Mouse (Mus musculus): ENCODE measurements around the gene Olfr1418. TPM values are rescaled to one million over a fixed set of nuclear protein-coding genes. Genes with fewer than 3 reads are reported as not detected.
A peak's percentile ranks its signal among the peaks of the same experiment; 100 is the strongest.

The Olfr1418 gene
- polyA plus RNA-seq, 1 experiment from 2014 or later = not detected

- H3K9me3 ChIP-seq (replicated peaks; ENCODE audit: control insufficient read depth, low read length) = no peaks in the 10 kb centered on the region
- WGBS (ENCODE audit: insufficient replicate concordance) = 49% methylated on average over 6 of the region's 6 CpGs
Observed at GRCm38 (mm10) chr19:11814742-11815333, 46.0 kb downstream of the Olfr1418 start.

GRCm38 (mm10) chr19:11813649-11814048 is 47.2 kb downstream of the Olfr1418 start:
- H3K27ac ChIP-seq (ENCODE audit: low read length) = no peak overlapping the region
- peak; percentile 24; the same call in 1 of the 2 replicates for ATAC-seq (ENCODE audit: low read depth)

More at GRCm38 (mm10) chr19:11814742-11815333, 46.0 kb downstream of the Olfr1418 start:
- peaks cover 27% of the 10 kb centered on the region for H3K27me3 ChIP-seq (ENCODE audit: control insufficient read depth, insufficient read depth, low read depth, low read length)
- H3K27ac ChIP-seq (ENCODE audit: low read length) = no peak overlapping the region
- H3K9ac ChIP-seq (ENCODE audit: low read depth, low read length) = no peak overlapping the region
- H3K4me1 ChIP-seq (ENCODE audit: control insufficient read depth, low read depth, low read length) = no peaks in the 10 kb centered on the region; the same call in none of the 2 replicates
- H3K36me3 ChIP-seq (ENCODE audit: control insufficient read depth, insufficient read depth) = no peaks in the 10 kb centered on the region
- H3K4me2 ChIP-seq (ENCODE audit: low read depth, low read length) = no peak overlapping the region
- H3K4me3 ChIP-seq (ENCODE audit: low read depth, low read length) = no peak overlapping the region
- ATAC-seq (ENCODE audit: low read depth) = no peak

GRCm38 (mm10) chr19:11813136-11813535 is 47.7 kb downstream of the Olfr1418 start:
- Histone ChIP-seq H3K4me2 (ENCODE audit: low read depth, low read length) (no peak overlapping the region), H3K27me3 (ENCODE audit: control insufficient read depth, insufficient read depth, low read depth, low read length) (peaks cover 10% of the 10 kb centered on the region), H3K9ac (ENCODE audit: low read depth, low read length) (no peak overlapping the region), H3K4me1 (ENCODE audit: control insufficient read depth, low read depth, low read length) (no peaks in the 10 kb centered on the region), H3K27ac (ENCODE audit: low read length) (no peak overlapping the region), H3K9me3 (replicated peaks; ENCODE audit: control insufficient read depth, low read length) (no peaks in the 10 kb centered on the region), H3K36me3 (ENCODE audit: control insufficient read depth, insufficient read depth) (no peaks in the 10 kb centered on the region), H3K4me3 (ENCODE audit: low read depth, low read length) (no peak overlapping the region)
- ATAC-seq (ENCODE audit: low read depth) = no peak
- WGBS (ENCODE audit: insufficient replicate concordance) = 49% methylated on average over 4 of the region's 4 CpGs

More at GRCm38 (mm10) chr19:11813649-11814048, 47.2 kb downstream of the Olfr1418 start:
- Histone ChIP-seq H3K36me3 (ENCODE audit: control insufficient read depth, insufficient read depth) (no peaks in the 10 kb centered on the region), H3K4me3 (ENCODE audit: low read depth, low read length) (no peak overlapping the region), H3K9me3 (replicated peaks; ENCODE audit: control insufficient read depth, low read length) (no peaks in the 10 kb centered on the region), H3K4me2 (ENCODE audit: low read depth, low read length) (no peak overlapping the region), H3K9ac (ENCODE audit: low read depth, low read length) (no peak overlapping the region), H3K4me1 (ENCODE audit: control insufficient read depth, low read depth, low read length) (no peaks in the 10 kb centered on the region; the same call in 1 of the 2 replicates), H3K27me3 (ENCODE audit: control insufficient read depth, insufficient read depth, low read depth, low read length) (peaks cover 16% of the 10 kb centered on the region)
- WGBS (ENCODE audit: insufficient replicate concordance) = 21% methylated on average over 8 of the region's 8 CpGs

- no peak overlapping the region for H3K9ac ChIP-seq (ENCODE audit: low read depth, low read length)
- WGBS (ENCODE audit: insufficient replicate concordance) = 32% methylated on average over 5 of the region's 5 CpGs
Observed at GRCm38 (mm10) chr19:11811688-11812365, 49.0 kb downstream of the Olfr1418 start.

GRCm38 (mm10) chr19:11810856-11811255 is 50.0 kb downstream of the Olfr1418 start:
- ATAC-seq (ENCODE audit: low read depth) = no peak
- no peaks in the 10 kb centered on the region for H3K36me3 ChIP-seq (ENCODE audit: control insufficient read depth, insufficient read depth)
- 48% methylated on average over 1 of the region's 1 CpGs for WGBS (ENCODE audit: insufficient replicate concordance)
- no peaks in the 10 kb centered on the region for H3K27me3 ChIP-seq (ENCODE audit: control insufficient read depth, insufficient read depth, low read depth, low read length)
- no peak overlapping the region for H3K4me2 ChIP-seq (ENCODE audit: low read depth, low read length)
- no peak overlapping the region for H3K4me3 ChIP-seq (ENCODE audit: low read depth, low read length)
- H3K9me3 ChIP-seq (replicated peaks; ENCODE audit: control insufficient read depth, low read length) = no peaks in the 10 kb centered on the region
- no peak overlapping the region for H3K27ac ChIP-seq (ENCODE audit: low read length)
- no peaks in the 10 kb centered on the region for H3K4me1 ChIP-seq (ENCODE audit: control insufficient read depth, low read depth, low read length)
- H3K9ac ChIP-seq (ENCODE audit: low read depth, low read length) = no peak overlapping the region

More at GRCm38 (mm10) chr19:11811688-11812365, 49.0 kb downstream of the Olfr1418 start:
- no peaks in the 10 kb centered on the region for H3K4me1 ChIP-seq (ENCODE audit: control insufficient read depth, low read depth, low read length)
- H3K27me3 ChIP-seq (ENCODE audit: control insufficient read depth, insufficient read depth, low read depth, low read length) = no peaks in the 10 kb centered on the region
- H3K36me3 ChIP-seq (ENCODE audit: control insufficient read depth, insufficient read depth) = no peaks in the 10 kb centered on the region
- H3K27ac ChIP-seq (ENCODE audit: low read length) = no peak overlapping the region
- H3K4me2 ChIP-seq (ENCODE audit: low read depth, low read length) = no peak overlapping the region
- no peaks in the 10 kb centered on the region for H3K9me3 ChIP-seq (replicated peaks; ENCODE audit: control insufficient read depth, low read length)
- ATAC-seq (ENCODE audit: low read depth) = peak; percentile 55; the same call in 1 of the 2 replicates
- no peak overlapping the region for H3K4me3 ChIP-seq (ENCODE audit: low read depth, low read length)

- 32% methylated on average over 5 of the region's 5 CpGs for WGBS (ENCODE audit: insufficient replicate concordance)
- Histone ChIP-seq H3K4me3 (ENCODE audit: low read depth, low read length) (no peak overlapping the region), H3K27me3 (ENCODE audit: control insufficient read depth, insufficient read depth, low read depth, low read length) (no peaks in the 10 kb centered on the region), H3K9me3 (replicated peaks; ENCODE audit: control insufficient read depth, low read length) (no peaks in the 10 kb centered on the region), H3K36me3 (ENCODE audit: control insufficient read depth, insufficient read depth) (no peaks in the 10 kb centered on the region), H3K27ac (ENCODE audit: low read length) (no peak overlapping the region), H3K9ac (ENCODE audit: low read depth, low read length) (no peak overlapping the region), H3K4me1 (ENCODE audit: control insufficient read depth, low read depth, low read length) (no peaks in the 10 kb centered on the region), H3K4me2 (ENCODE audit: low read depth, low read length) (no peak overlapping the region)
- ATAC-seq (ENCODE audit: low read depth) = no peak
Observed at GRCm38 (mm10) chr19:11810003-11810758, 50.7 kb downstream of the Olfr1418 start.

- Histone ChIP-seq H3K27ac (ENCODE audit: low read length) (no peak overlapping the region), H3K27me3 (ENCODE audit: control insufficient read depth, insufficient read depth, low read depth, low read length) (no peaks in the 10 kb centered on the region), H3K36me3 (ENCODE audit: control insufficient read depth, insufficient read depth) (no peaks in the 10 kb centered on the region), H3K9ac (ENCODE audit: low read depth, low read length) (no peak overlapping the region), H3K9me3 (replicated peaks; ENCODE audit: control insufficient read depth, low read length) (no peaks in the 10 kb centered on the region), H3K4me1 (ENCODE audit: control insufficient read depth, low read depth, low read length) (no peaks in the 10 kb centered on the region), H3K4me2 (ENCODE audit: low read depth, low read length) (no peak overlapping the region), H3K4me3 (ENCODE audit: low read depth, low read length) (no peak overlapping the region)
- ATAC-seq (ENCODE audit: low read depth) = no peak
- 25% methylated on average over 2 of the region's 2 CpGs for WGBS (ENCODE audit: insufficient replicate concordance)
Observed at GRCm38 (mm10) chr19:11808452-11808851, 52.4 kb downstream of the Olfr1418 start.

- Histone ChIP-seq H3K27me3 (ENCODE audit: control insufficient read depth, insufficient read depth, low read depth, low read length) (no peaks in the 10 kb centered on the region), H3K4me1 (ENCODE audit: control insufficient read depth, low read depth, low read length) (no peaks in the 10 kb centered on the region), H3K4me2 (ENCODE audit: low read depth, low read length) (no peak overlapping the region), H3K4me3 (ENCODE audit: low read depth, low read length) (no peak overlapping the region), H3K9ac (ENCODE audit: low read depth, low read length) (no peak overlapping the region), H3K36me3 (ENCODE audit: control insufficient read depth, insufficient read depth) (no peaks in the 10 kb centered on the region), H3K27ac (ENCODE audit: low read length) (no peak overlapping the region), H3K9me3 (replicated peaks; ENCODE audit: control insufficient read depth, low read length) (no peaks in the 10 kb centered on the region)
- ATAC-seq (ENCODE audit: low read depth) = no peak
- WGBS (ENCODE audit: insufficient replicate concordance) = 25% methylated on average over 6 of the region's 6 CpGs
Observed at GRCm38 (mm10) chr19:11807822-11808221, 53.0 kb downstream of the Olfr1418 start.

Measured in liver, embryonic 16.5 days (tissue).